In genomic region chr6:49028019-49028418, GRCm38 (mm10) we compare ENCODE assay signal across 28 mouse cellular contexts. TPM values are rescaled to one million over a fixed set of nuclear protein-coding genes. Genes with fewer than 3 reads are reported as not detected.
A peak's percentile ranks its signal among the peaks of the same experiment; 100 is the strongest.
DNase-seq lines count a peak whose midpoint lies in the region; ATAC-seq lines count a peak whose summit lies in the region.
"Had no signal": no experiment of that assay in that cellular context is flagged by ENCODE, and none has a peak within 500 bp of the region (broad histone marks: within the 10 kb centered on the region; RNA-seq: fewer than 3 reads in every experiment).

No protein-coding gene starts in this region.

- peak overlapping the region; percentile 71 for H3K27ac ChIP-seq in intestine, embryonic 15.5 days
- peak overlapping the region; percentile 55 for H3K27ac ChIP-seq in stomach, embryonic 15.5 days
- H3K27ac ChIP-seq: embryonic facial prominence, embryonic 10.5 days; heart, embryonic 15.5 days; hindbrain, embryonic 14.5 days; left cerebral cortex, adult 2 months; liver, embryonic 14.5 days; lung, embryonic 15.5 days; midbrain, embryonic 15.5 days; neural tube, embryonic 12.5 days had no signal

- no peak overlapping the region for H3K9ac ChIP-seq in intestine, embryonic 15.5 days
- no peak overlapping the region for H3K9ac ChIP-seq in stomach, embryonic 15.5 days
- H3K9ac ChIP-seq: heart, embryonic 15.5 days; hindbrain, embryonic 14.5 days; liver, embryonic 14.5 days; lung, embryonic 15.5 days; midbrain, embryonic 15.5 days; neural tube, embryonic 12.5 days had no signal

- H3K9me3 ChIP-seq in intestine, embryonic 15.5 days, result no peaks in the 10 kb centered on the region
- no peaks in the 10 kb centered on the region for H3K9me3 ChIP-seq in stomach, embryonic 15.5 days
- H3K9me3 ChIP-seq: embryonic facial prominence, embryonic 10.5 days; heart, embryonic 15.5 days; lung, embryonic 15.5 days; midbrain, embryonic 15.5 days; neural tube, embryonic 12.5 days had no signal

- ATAC-seq in frontal cortex, adult (ENCODE audit: low TSS enrichment), result peak; percentile 47; the same call in 1 of the 2 replicates
- peak; percentile 97 for ATAC-seq in intestine, embryonic 15.5 days
- ATAC-seq in stomach, embryonic 15.5 days (ENCODE audit: insufficient read depth, low FRiP score, low read depth), result peak; percentile 91
- ATAC-seq: forebrain, embryonic 16.5 days; midbrain, embryonic 15.5 days had no signal

- H3K4me1 ChIP-seq in intestine, embryonic 15.5 days (replicated peaks), result no peaks in the 10 kb centered on the region
- no peaks in the 10 kb centered on the region for H3K4me1 ChIP-seq in stomach, embryonic 15.5 days
- H3K4me1 ChIP-seq: embryonic facial prominence, embryonic 10.5 days; heart, embryonic 15.5 days; lung, embryonic 15.5 days; midbrain, embryonic 15.5 days; neural tube, embryonic 12.5 days had no signal

- H3K27me3 ChIP-seq in intestine, embryonic 15.5 days (replicated peaks), result no peaks in the 10 kb centered on the region
- no peaks in the 10 kb centered on the region for H3K27me3 ChIP-seq in stomach, embryonic 15.5 days (replicated peaks)
- H3K27me3 ChIP-seq: heart, embryonic 15.5 days; lung, embryonic 15.5 days; midbrain, embryonic 15.5 days; neural tube, embryonic 12.5 days had no signal

- no peak overlapping the region for H3K4me2 ChIP-seq in intestine, embryonic 15.5 days (replicated peaks)
- no peak overlapping the region for H3K4me2 ChIP-seq in stomach, embryonic 15.5 days
- H3K4me2 ChIP-seq: heart, embryonic 15.5 days; hindbrain, embryonic 14.5 days; lung, embryonic 15.5 days; midbrain, embryonic 15.5 days; neural tube, embryonic 12.5 days had no signal

- DNase-seq in frontal cortex, postnatal 25 days (ENCODE audit: low spot score in 2 of 2), result no peak
- DNase-seq in 3T3-L1 (ENCODE audit: low read depth, low spot score), result peak; percentile 34
- DNase-seq in kidney, postnatal 14 days, result no peak
- no peak for DNase-seq in lung, postnatal 10 days
- DNase-seq: adrenal gland, postnatal 36 days; cerebellum, adult 11 months; cerebellum, adult 9-11 months; gastrocnemius, postnatal 25 days; heart, postnatal 36 days; kidney, adult 18-20 months; kidney, postnatal 25 days; lung, postnatal 4 days; right cerebral cortex, postnatal 14 days; spleen, adult 18-20 months; thymus, adult 18-20 months had no signal

- 54% methylated on average over 6 of the region's 6 CpGs for WGBS in intestine, embryonic 15.5 days
- WGBS in stomach, embryonic 15.5 days, result 67% methylated on average over 6 of the region's 6 CpGs

- no peaks in the 10 kb centered on the region for H3K36me3 ChIP-seq in intestine, embryonic 15.5 days
- H3K36me3 ChIP-seq in stomach, embryonic 15.5 days, result no peaks in the 10 kb centered on the region
- H3K36me3 ChIP-seq: embryonic facial prominence, embryonic 10.5 days; heart, embryonic 15.5 days; lung, embryonic 15.5 days; midbrain, embryonic 15.5 days; neural tube, embryonic 12.5 days had no signal

- H3K4me3 ChIP-seq in intestine, embryonic 15.5 days (replicated peaks), result no peak overlapping the region
- H3K4me3 ChIP-seq in stomach, embryonic 15.5 days (replicated peaks), result no peak overlapping the region
- H3K4me3 ChIP-seq: embryonic facial prominence, embryonic 10.5 days; heart, embryonic 15.5 days; left cerebral cortex, adult 2 months; lung, embryonic 15.5 days; midbrain, embryonic 15.5 days; neural tube, embryonic 12.5 days had no signal

RNA-seq across cellular contexts. Expression of gene Gpnmb, which starts 8.3 kb away (rescaled TPM):
- 0.13 and 0.20 TPM in 2 replicates for polyA plus RNA-seq in intestine, embryonic 15.5 days (2015; fragmentation: Nextera tagmentation; extraction: Ambion mirVana)
- 0.26 and 0.34 TPM in 2 replicates for polyA plus RNA-seq in stomach, embryonic 15.5 days (2015; fragmentation: Nextera tagmentation; extraction: Ambion mirVana)

RNA-seq across cellular contexts. Expression of gene Svs1, which starts 41.4 kb away (rescaled TPM):
- polyA plus RNA-seq in intestine, embryonic 15.5 days (2015; fragmentation: Nextera tagmentation; extraction: Ambion mirVana), result not detected in 2 replicates
- polyA plus RNA-seq in stomach, embryonic 15.5 days (2015; fragmentation: Nextera tagmentation; extraction: Ambion mirVana), result not detected in 2 replicates
- polyA plus RNA-seq: embryonic facial prominence, embryonic 10.5 days; forebrain, embryonic 16.5 days; heart, embryonic 15.5 days; hindbrain, embryonic 14.5 days; limb, embryonic 14.5 days; liver, embryonic 14.5 days; lung, embryonic 15.5 days; midbrain, embryonic 15.5 days; neural tube, embryonic 12.5 days had no signal

RNA-seq across cellular contexts. Expression of gene Malsu1, which starts 45.6 kb away (rescaled TPM):
- 66.9 and 78.7 TPM in 2 replicates for polyA plus RNA-seq in intestine, embryonic 15.5 days (2015; fragmentation: Nextera tagmentation; extraction: Ambion mirVana)
- 69.0 and 76.9 TPM in 2 replicates for polyA plus RNA-seq in stomach, embryonic 15.5 days (2015; fragmentation: Nextera tagmentation; extraction: Ambion mirVana)

RNA-seq across cellular contexts. Expression of gene Doxl2, which starts 53.3 kb away (rescaled TPM):
- not detected in 2 replicates for polyA plus RNA-seq in intestine, embryonic 15.5 days (2015; fragmentation: Nextera tagmentation; extraction: Ambion mirVana)
- not detected in 2 replicates for polyA plus RNA-seq in stomach, embryonic 15.5 days (2015; fragmentation: Nextera tagmentation; extraction: Ambion mirVana)
- polyA plus RNA-seq: embryonic facial prominence, embryonic 10.5 days; forebrain, embryonic 16.5 days; heart, embryonic 15.5 days; hindbrain, embryonic 14.5 days; limb, embryonic 14.5 days; liver, embryonic 14.5 days; lung, embryonic 15.5 days; midbrain, embryonic 15.5 days; neural tube, embryonic 12.5 days had no signal

Comparison
In these comparisons a context has a peak if more than half of its experiments do, and no peak if none do; other contexts are left out.
1. ATAC-seq: peak in every context shown above with its lines; median percentile 97 in intestine, embryonic 15.5 days; 91 in stomach, embryonic 15.5 days; 47 in frontal cortex, adult.